Mouse (Mus musculus) C2C12 (cell line): Measurements from ENCODE around the gene Pigx.

Source experiments
- CEBPB ChIP-seq: IDR thresholded peaks from one replicate; pipeline ENCODE4 v1.6.1; 2011; ENCODE audit warnings: low read depth, mild to moderate bottlenecking, control low read depth, moderate library complexity
- CTCF ChIP-seq: IDR thresholded peaks from one replicate; pipeline ENCODE4 v1.5.1; 2011; ENCODE audit not compliant: control insufficient read depth, insufficient read depth, insufficient read length
- MYOG ChIP-seq: IDR thresholded peaks from one replicate; pipeline ENCODE4 v1.6.1; 2011; ENCODE audit not compliant: control insufficient read depth, insufficient read length; ENCODE audit errors: extremely low read depth
- USF1 ChIP-seq: IDR thresholded peaks from one replicate; pipeline ENCODE4 v1.6.1; 2011; ENCODE audit warnings: low read depth, mild to moderate bottlenecking, control low read depth, moderate library complexity

DNA sequence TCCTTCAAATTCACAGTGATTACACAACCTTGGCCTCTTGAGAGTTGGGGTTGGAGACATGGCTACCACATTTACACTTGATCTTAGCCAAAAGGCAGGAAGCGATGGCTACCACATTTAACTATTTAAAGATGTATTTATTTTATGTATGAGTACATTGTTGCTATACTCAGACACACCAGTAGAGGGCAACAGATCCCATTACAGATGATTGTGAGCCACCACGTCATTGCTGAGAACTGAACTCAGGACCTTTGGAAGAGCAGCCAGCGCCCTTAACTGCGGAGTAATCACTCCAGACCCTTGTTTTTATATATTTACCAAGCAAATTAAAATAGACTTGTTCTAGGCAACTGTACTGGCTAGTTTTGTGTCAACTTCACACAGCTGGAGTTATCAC is 57.2 kb downstream of the Pigx start:
- TF ChIP-seq USF1 (no peak), CTCF (no peak), MYOG (no peak), CEBPB (no peak)
